Mouse (Mus musculus) ES-E14 (cell line): ENCODE results near the gene Yipf1.

Source experiments
- CHD2 ChIP-seq: IDR thresholded peaks from 2 replicates; pipeline ENCODE4 v1.6.1; 2014; ENCODE audit warnings: mild to moderate bottlenecking, low read depth, low read length, inconsistent platforms
- HCFC1 ChIP-seq: IDR thresholded peaks from 2 replicates; pipeline ENCODE4 v1.6.1; 2012; ENCODE audit warnings: low read length, inconsistent platforms, borderline replicate concordance; ENCODE audit not compliant: insufficient read depth
- MAFK ChIP-seq: IDR thresholded peaks from 2 replicates; pipeline ENCODE4 v1.6.1; 2014; ENCODE audit warnings: mild to moderate bottlenecking, low read depth, low read length, inconsistent platforms; ENCODE audit not compliant: insufficient read depth
- ZC3H11A ChIP-seq: IDR thresholded peaks from 2 replicates; pipeline ENCODE4 v1.6.1; 2012; ENCODE audit warnings: low read depth, mild to moderate bottlenecking, inconsistent platforms, low read length, borderline replicate concordance
- ZNF384 ChIP-seq: IDR thresholded peaks from 2 replicates; pipeline ENCODE4 v1.6.1; 2012; ENCODE audit warnings: low read depth, low read length, inconsistent platforms

- no peak for TF ChIP-seq ZC3H11A
- TF ChIP-seq ZNF384: no peak
- TF ChIP-seq CHD2: no peak
- no peak for TF ChIP-seq HCFC1
- no peak for TF ChIP-seq MAFK
These were observed 46.4 kb downstream of the Yipf1 start for GRCm38 (mm10) chr4:107360457-107361145.
